Mouse (Mus musculus) olfactory bulb, adult 2 months (tissue): ENCODE measurements around the gene Ubxn6. TPM values are rescaled to one million over a fixed set of nuclear protein-coding genes. Genes with fewer than 3 reads are reported as not detected.

Experiments
- H3K27ac ChIP-seq: fragments of 200-500 bp; 2 replicates; pipeline ENCODE4 v1.5.1; 2012; ENCODE audit warnings: low read depth, low read length; ENCODE audit not compliant: insufficient read depth
- H3K4me1 ChIP-seq: fragments of 200-500 bp; 2 replicates; pipeline ENCODE4 v1.6.1; 2012; ENCODE audit warnings: low read length; ENCODE audit not compliant: control insufficient read depth, insufficient read depth
- H3K4me3 ChIP-seq: fragments of 200-500 bp; 2 replicates; pipeline ENCODE4 v1.5.1; 2012; ENCODE audit warnings: mild to moderate bottlenecking, low read depth, low read length, moderate library complexity; ENCODE audit not compliant: insufficient read depth
- CTCF ChIP-seq: fragments of 200-500 bp; IDR thresholded peaks from 2 replicates; pipeline ENCODE4 v1.5.1; 2012; ENCODE audit warnings: low read depth, mild to moderate bottlenecking, low read length, moderate library complexity; ENCODE audit not compliant: insufficient read depth
- POLR2A ChIP-seq: fragments of 200-500 bp; IDR thresholded peaks from 2 replicates; pipeline ENCODE4 v1.6.1; 2012; ENCODE audit warnings: mild to moderate bottlenecking, low read depth, low read length, moderate library complexity; ENCODE audit not compliant: insufficient read depth
- WGBS: fragments of 180-500 bp; shearing (Covaris S2); methylation state at CpG from one replicate; pipeline ENCODE4 v1.1.7; 2018; 5-methylcytosine and 5-hydroxymethylcytosine counted together
- polyA plus RNA-seq: library from polyadenylated mRNA; stranded (reverse); fragments of >200 nt; gene quantifications from 2 replicates; pipeline ENCODE4 v1.2.4, GENCODE M21; 2012; ENCODE audit warnings: low replicate concordance; ENCODE audit not compliant: missing spikeins, insufficient read depth, insufficient read length

Ubxn6 gene
- polyA plus RNA-seq, 1 experiment, result not detected

DNA sequence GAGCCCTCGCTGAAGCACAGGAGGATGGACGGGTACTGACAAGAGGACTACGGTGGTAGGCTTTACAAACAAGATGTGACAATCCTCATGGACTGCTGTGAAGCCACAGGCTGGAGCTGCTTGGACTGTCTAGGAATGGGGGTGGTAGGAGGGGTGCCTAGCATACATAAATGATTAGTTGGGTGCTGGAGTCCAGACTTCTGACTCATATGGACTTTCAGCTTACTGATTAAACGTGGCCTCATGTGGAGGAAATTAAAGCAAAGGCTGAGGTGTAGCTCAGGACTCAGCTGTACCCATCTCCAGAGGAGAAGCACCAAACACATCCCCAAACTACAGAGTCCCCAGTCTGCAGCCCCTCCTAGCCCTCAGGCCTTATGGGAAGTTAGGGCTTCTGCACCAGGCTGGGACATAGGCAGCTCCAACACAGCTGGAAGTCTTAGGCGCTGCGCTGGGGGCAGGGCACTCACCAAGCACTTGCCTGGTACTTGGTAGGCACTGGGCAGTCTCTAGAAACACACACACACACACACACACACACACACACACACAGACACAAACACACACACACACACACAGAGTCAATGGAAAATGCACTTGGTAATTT is 42.6 kb downstream of the Ubxn6 start:
- WGBS, result 73% methylated on average over 6 of the region's 6 CpGs
- H3K27ac ChIP-seq, result no peak overlapping the region
- no peak overlapping the region for H3K4me3 ChIP-seq
- peaks cover 40% of the 10 kb centered on the region for H3K4me1 ChIP-seq
- no peak for TF ChIP-seq POLR2A
- TF ChIP-seq CTCF, result no peak

DNA sequence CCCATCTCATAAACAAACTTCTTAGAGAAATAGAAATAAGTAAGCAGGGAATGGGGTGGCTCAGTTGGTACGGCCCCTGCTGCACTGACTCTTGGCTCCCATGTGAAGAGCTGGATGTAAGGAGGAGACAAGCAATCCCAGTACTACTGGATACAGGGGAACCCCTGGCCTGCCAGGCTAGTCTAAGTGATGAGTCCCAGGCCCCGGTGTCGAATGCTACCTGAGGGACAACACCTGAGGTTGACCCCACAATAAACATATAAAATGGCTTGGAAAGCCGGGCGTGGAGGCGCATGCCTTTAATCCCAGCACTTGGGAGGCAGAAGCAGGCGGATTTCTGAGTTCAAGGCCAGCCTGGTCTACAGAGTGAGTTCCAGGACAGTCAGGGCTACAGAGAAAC is 43.4 kb downstream of the Ubxn6 start:
- H3K27ac ChIP-seq, result no peak overlapping the region
- 95% methylated on average over 7 of the region's 7 CpGs for WGBS
- TF ChIP-seq CTCF, result no peak
- no peak for TF ChIP-seq POLR2A
- no peak overlapping the region for H3K4me3 ChIP-seq
- H3K4me1 ChIP-seq, result peaks cover 37% of the 10 kb centered on the region

DNA sequence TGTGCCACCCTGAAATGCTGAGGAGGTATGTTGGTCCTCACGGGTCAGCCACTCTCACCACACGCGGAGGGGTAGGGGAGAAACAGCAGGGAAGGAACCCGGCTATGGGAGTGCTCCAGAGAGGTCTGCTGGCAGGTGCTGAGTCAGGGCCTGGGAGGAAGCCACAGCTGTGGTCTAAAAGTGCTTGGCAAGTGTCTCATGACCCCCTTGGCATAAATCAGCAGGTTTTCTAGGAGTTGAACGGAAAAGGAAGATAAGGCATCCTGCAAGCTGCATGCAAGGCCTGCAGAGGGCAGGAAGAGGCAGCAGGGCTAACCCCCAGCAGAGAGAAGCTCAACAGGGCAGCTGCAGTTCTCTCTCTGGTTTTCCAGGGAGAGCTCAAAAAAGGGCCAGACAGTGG is 43.9 kb downstream of the Ubxn6 start:
- H3K4me3 ChIP-seq, result no peak overlapping the region
- TF ChIP-seq POLR2A (no peak), CTCF (no peak)
- WGBS, result 63% methylated on average over 5 of the region's 5 CpGs
- H3K4me1 ChIP-seq, result peaks cover 37% of the 10 kb centered on the region
- H3K27ac ChIP-seq, result no peak overlapping the region

DNA sequence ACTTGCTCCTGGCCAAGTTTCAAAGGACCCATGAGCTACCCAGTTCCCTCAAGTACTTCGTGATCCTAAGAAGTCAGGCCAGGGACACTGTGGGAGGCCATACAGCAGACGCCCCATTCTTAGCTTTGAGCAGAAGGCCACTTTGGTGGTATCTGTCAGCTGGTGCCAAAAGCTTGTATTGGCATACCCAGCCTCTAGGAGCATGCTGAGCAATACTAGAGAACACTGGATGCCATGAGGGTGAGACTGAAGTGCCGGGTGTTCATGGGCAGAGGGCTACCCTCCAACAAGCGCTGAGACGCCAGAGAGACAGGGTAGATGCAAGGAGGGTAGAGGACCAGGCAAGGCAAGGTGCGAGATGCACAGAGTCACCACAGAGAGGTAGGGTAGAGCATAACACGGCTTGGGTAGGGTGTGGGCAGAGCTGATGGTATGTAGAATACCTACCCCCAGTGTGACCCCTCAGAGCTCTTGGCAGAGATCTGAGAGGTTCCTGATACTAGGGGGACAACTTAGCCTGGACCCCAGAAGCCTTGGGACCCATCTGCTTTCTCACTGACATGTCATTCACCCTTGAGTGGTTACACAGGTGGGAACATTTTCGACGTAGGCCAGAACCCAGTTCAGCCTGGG is 44.5 kb downstream of the Ubxn6 start:
- no peak overlapping the region for H3K4me3 ChIP-seq
- 78% methylated on average over 9 of the region's 9 CpGs for WGBS
- H3K4me1 ChIP-seq, result peaks cover 37% of the 10 kb centered on the region
- no peak for TF ChIP-seq POLR2A
- TF ChIP-seq CTCF, result no peak
- no peak overlapping the region for H3K27ac ChIP-seq

DNA sequence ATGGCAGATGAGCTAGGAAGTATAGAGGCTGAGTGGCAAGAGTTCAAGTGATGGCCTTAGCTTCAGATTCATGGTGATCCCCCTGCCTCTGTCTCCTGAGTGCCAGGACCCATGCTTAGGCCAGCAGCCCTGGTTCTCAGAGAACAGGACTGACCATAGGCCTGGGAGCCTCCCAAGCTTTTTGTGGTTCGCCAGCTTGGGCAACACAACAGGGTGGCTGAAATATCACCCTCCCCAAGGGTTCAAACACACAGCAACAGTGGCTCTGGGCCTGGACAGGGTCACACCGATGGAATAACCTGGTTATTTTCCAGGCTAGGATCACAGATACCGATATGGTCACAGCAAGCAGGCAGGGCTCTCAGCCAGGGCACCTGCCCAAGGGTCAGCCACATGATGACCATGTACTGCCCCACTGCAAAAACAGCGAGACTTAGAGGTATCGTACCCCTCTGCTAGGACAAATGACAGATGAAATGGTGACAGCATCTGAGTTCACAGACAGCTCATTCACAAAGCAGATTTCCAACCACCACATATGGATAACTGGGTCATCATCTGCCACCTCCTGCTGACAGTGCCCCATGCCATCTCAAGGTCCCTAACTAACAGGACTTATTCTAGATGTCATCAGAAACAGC is 46.9 kb downstream of the Ubxn6 start:
- WGBS, result 78% methylated on average over 5 of the region's 5 CpGs
- no peak overlapping the region for H3K27ac ChIP-seq
- TF ChIP-seq POLR2A, result no peak
- TF ChIP-seq CTCF, result no peak
- H3K4me3 ChIP-seq, result no peak overlapping the region
- H3K4me1 ChIP-seq, result peaks cover 29% of the 10 kb centered on the region

DNA sequence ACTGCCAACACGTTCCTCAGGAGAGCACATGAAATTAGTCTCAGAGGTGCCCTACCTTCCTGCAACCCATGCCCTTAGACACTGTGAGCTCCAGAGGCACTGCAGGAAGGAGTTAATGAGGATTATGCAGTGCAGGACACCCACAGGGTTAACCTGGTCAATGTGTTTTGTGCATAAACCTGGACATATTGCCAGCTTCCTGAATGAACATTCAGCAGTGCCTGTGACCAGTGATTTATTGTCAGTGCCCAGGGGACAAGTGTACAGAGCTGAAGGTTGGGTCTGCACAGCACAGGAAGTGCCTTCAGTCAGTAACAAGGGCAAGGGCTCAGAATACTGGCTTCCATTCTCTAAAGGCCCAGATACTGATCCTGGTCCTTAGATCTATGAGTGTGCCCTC is 47.9 kb downstream of the Ubxn6 start:
- H3K27ac ChIP-seq, result no peak overlapping the region
- 83% methylated on average over 1 of the region's 1 CpGs for WGBS
- H3K4me3 ChIP-seq, result no peak overlapping the region
- TF ChIP-seq POLR2A (no peak), CTCF (no peak)
- peaks cover 33% of the 10 kb centered on the region for H3K4me1 ChIP-seq

DNA sequence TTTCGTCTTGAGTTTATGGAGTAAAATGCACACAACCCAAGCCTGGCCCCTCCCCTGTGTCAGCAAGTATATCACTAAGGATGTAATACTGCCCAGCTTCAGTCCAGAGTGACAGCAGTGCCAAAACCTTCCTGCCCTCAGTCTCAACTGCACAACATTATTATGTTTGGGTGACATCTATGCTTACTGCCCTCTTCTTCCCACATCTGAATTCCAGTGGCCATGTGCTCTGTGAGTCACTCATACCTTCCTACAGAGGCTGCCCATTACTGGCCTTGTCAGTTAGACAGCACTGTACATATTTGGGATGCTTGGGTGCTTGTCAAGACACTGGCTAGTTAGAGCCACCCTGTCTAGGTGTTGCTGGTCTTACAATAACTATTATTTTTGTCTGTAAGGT is 48.5 kb downstream of the Ubxn6 start:
- Histone ChIP-seq H3K27ac (no peak overlapping the region), H3K4me1 (peaks cover 39% of the 10 kb centered on the region), H3K4me3 (no peak overlapping the region)
- TF ChIP-seq CTCF (no peak), POLR2A (no peak)
- 96% methylated on average over 1 of the region's 1 CpGs for WGBS

DNA sequence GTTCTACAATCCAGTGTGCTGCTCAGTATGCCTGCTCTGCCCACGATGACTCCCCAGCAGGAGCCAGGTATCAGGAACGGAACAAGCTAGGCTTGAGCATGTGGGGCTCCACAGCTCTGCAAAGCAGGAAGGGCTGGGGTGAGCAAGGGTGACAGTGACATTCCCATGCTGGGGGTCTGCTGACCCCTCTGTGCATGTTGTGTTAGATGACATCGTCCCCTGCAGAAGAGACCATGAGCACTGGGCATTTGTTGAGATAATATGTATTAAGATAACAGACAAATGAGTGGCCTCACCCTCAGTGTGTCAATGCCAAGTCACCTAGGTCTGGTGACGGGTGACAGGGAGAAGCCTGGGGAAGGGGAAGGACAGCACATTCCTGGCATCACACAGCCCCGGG is 49.9 kb downstream of the Ubxn6 start:
- WGBS, result 81% methylated on average over 5 of the region's 5 CpGs
- Histone ChIP-seq H3K27ac (no peak overlapping the region), H3K4me3 (no peak overlapping the region), H3K4me1 (peaks cover 39% of the 10 kb centered on the region)
- no peak for TF ChIP-seq CTCF
- TF ChIP-seq POLR2A, result no peak

DNA sequence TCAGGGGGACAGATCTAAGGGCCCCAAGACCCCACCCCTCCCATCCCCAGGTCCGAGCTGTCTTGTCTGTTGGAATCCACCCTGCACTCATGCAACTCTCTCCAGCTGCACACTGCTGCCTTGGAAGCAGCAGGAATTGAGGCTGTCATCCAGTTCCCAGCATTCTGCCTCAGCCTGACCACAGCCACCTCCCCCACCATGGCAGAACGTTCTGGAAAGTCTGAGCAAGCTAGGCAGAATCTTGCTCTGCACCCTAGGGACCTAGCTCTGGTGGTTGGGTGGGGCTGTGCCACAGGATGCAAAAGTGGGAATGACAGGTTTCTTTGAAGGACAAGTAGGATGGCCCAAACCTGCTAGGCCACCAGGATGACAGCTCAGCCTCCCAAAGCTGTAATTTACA is 50.4 kb downstream of the Ubxn6 start:
- H3K27ac ChIP-seq, result no peak overlapping the region
- 61% methylated on average over 2 of the region's 2 CpGs for WGBS
- H3K4me3 ChIP-seq, result no peak overlapping the region

DNA sequence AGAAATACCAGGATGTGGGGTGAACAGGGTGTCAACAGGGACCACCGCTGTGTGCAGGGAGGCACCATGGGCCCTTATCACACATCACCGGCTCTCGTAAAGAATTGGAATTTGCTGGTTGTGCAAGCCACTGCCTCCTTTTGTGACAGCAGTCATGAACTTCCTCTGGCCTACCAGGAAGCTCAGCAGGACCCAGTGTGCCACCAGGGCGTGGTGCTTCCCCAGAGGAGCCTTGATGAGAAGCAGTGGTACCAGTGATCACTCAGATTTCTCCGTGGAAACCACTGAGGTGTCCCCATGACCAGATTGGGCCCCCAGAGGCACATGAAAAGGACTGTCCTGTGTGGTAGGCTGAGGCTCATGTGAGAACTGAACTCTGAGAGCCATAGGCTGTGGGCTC is 51.4 kb downstream of the Ubxn6 start:
- no peak for TF ChIP-seq CTCF
- TF ChIP-seq POLR2A, result no peak
- H3K27ac ChIP-seq, result no peak overlapping the region
- no peak overlapping the region for H3K4me3 ChIP-seq
- peaks cover 39% of the 10 kb centered on the region for H3K4me1 ChIP-seq
- WGBS, result 89% methylated on average over 5 of the region's 5 CpGs

More for the DNA sequence above, 50.4 kb downstream of the Ubxn6 start:
- TF ChIP-seq POLR2A (no peak), CTCF (no peak)
- peaks cover 39% of the 10 kb centered on the region for H3K4me1 ChIP-seq
